Mouse (Mus musculus) cerebellum, postnatal 4 days (tissue): ENCODE data around the gene Cant1.

Source experiments
- DNase-seq, 2 experiments: peaks; one replicate each; pipeline ENCODE4 v3.0.0; 2022; ENCODE audit warnings: low spot score in 2 of 2, mixed read lengths in 1 of 2

Gene Cant1

GRCm38 (mm10) chr11:118430291-118430885, 11.5 kb upstream of the Cant1 start:
- DNase-seq = no peak

GRCm38 (mm10) chr11:118428944-118429709, 10.2 kb upstream of the Cant1 start:
- no peak for DNase-seq

DNA sequence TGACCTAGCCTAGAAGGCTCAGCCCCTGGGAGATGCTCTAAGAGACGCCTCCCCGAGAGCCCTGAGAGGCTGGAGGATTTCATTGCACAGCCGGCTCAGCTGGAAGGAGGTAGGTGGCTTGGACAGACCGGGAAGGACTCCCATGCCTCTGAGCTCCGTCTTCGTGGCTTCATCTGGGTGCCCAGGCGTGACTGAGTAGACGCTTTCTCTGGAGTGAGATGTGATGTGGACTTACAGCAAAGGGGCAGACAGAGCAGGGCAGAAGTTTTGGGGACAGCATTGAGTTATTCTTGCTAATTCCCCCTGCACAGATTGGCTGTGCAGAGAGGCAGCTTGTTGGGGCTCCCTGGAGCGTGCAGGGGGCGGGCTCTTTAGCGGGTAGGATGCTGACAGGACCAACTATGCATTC, 9.6 kb upstream of the Cant1 start:
- no peak for DNase-seq

- no peak for DNase-seq
Measured at GRCm38 (mm10) chr11:118427986-118428385, 9.1 kb upstream of the Cant1 start, which contains the start of gene C1qtnf1. TSS of gene C1qtnf1 (plus strand) at chr11:118428203.

DNA sequence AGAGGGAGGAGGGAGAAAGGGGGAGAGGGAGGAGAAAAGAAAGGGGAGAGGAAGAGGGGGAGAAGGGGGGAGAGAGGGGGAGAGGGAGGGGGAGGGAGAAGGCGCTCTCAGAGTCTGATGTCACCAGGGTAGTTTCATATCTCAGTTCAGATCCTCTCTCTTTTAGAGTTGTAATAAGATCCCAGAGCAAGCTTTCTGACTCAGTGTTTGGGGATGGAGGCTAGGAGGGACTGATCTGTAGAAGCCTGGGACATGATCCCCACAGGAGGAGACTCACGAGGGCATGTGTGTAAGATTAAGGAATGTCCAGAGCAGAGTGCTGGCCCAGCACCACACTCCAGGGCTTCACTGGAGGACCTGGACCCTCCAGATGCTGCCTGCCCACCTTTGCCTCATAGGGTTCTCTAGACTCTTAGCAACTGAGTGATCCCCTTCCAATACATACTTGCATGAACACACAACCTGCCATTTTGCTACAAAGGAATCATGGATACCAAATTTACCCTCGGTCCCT, 8.4 kb upstream of the Cant1 start:
- DNase-seq = no peak

DNA sequence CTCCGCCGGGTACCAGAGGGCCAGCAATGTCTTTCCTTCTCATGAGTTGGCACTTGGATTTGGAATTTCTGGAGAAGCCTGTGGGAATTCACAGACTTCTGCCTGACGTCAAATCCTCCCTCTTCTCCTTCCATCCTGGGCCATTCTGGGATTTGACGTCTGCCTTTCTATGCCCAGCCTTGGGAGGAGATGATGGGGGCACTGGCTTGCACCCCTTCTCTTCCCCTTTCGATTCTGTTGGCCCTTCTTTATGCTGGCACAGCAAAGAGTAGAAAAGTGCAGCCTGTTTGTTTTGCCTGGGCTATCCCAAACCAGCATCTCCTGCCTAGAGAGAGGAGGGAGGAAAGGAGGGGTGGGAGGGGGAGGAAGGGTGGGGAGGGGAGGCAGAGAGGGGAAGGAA, 7.9 kb upstream of the Cant1 start:
- no peak for DNase-seq

GRCm38 (mm10) chr11:118424621-118425335, 5.9 kb upstream of the Cant1 start:
- DNase-seq = no peak

DNA sequence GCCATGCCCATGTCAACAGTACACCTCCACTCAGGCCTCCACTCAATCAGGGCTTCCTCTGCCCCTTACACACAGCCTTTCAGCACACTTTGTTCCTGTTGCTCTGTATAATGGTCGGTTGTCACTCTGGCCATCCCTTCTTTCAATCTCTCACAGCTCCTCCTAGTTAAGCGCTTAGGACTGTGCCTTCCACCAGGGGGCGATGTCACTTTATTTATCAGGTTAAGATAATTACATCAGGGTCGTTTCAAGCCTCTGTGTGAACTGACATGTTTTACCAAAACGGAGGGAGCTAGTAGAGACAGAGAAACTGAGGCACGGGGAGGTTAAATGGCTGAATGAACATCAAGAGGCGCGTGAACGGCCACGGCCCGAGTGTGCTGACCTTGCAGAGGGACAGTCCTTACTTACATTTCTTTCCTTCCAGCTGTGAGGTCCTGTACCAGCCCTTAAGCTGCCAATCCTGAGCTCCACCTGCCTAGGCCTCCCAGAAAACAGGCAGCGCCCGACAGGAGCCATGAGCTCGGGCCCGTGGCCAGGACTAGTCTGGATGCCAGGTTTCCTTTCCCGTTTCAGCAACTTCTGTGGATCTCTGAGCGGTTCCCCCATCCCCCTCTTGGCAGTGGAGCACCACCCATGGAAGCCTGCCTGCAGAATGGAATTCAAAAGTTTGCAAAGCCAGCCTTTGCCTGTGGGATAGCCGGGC, 4.5 kb upstream of the Cant1 start:
- DNase-seq = peak; percentile 67 to 80

DNA sequence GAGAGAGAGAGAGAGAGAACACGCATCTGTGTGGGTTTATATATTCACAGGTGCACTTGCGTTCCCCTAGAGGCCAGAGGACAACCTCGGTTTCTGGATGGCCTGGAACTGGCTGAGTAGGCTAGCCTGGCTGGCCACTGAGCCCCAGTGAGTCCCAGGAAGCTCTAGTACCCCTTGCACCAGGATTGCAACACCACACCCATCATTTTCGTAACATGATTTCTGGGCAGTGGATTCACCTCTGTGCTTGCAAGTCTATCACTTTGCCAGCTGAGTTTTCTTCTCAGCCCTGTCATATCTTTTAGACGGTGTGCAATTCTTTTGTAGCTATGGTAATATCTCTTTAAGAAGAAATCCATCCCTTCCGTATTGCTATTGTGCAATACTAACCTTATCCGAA, 1.4 kb upstream of the Cant1 start:
- no peak for DNase-seq

GRCm38 (mm10) chr11:118418442-118418833, 448 bp downstream of the Cant1 start:
- DNase-seq = no peak

- DNase-seq = no peak
Measured at GRCm38 (mm10) chr11:118417496-118417895, 1.4 kb downstream of the Cant1 start.

- no peak for DNase-seq
Measured at GRCm38 (mm10) chr11:118416046-118416445, 2.8 kb downstream of the Cant1 start.

DNA sequence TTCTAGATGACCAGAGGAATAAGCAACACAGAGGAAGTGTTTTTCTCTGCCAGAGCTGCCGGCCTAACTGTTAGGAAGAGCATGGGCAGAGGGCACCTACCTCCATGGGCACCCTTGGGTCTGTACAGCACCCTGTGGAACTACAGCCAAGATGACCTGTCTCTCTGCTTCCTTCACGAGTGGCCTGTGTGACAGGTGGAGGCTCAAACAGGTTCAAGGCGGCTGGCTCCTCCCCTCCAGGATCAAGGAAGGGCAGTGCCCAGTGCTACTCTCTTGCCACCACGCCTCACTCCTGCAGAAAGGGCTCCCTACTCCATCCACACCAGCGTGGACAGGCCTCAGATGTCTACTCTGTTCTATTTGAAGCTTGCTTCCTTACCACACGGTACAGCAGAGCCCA, 3.3 kb downstream of the Cant1 start:
- DNase-seq = no peak

DNA sequence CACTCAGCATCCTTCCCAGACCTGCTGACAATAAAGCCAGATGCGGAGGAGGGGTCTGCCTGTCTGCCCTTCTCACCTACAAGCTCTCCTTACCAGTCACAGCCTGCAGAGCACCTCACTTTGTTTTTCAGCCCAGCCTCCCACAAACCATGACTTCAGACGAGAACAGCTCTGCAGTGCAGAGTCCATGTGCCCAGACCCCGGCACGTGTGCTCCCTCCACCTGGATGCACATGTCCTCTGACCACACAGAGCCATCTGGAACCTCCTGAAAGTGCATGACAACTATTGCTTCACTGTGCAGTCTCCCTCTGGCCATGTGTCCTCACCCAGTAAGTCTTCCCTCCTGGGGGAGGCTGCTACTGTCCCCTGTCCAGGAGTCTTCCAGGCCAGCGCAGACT, 4.6 kb downstream of the Cant1 start:
- no peak for DNase-seq

DNA sequence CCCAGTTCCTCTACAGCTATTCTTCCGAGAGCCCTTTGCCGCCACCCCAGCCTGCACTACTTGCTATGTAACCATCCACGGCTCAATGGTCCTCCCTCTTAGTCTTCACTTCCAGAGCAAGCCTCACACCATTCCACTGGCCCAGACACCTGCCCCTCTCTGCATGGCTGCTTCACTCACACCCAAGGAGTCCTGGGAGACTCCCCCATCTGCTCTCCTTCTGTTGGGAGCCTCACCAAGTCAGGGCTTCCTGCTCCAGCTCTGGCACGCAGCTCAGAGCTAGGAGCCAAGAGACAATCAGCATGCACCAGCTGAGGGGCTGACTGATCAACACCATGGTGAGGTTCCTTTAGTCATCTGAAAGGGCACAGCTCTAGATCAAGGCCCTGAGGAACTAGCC, 5.8 kb downstream of the Cant1 start:
- DNase-seq = peak in 1 of 2 experiments; percentile 38

DNA sequence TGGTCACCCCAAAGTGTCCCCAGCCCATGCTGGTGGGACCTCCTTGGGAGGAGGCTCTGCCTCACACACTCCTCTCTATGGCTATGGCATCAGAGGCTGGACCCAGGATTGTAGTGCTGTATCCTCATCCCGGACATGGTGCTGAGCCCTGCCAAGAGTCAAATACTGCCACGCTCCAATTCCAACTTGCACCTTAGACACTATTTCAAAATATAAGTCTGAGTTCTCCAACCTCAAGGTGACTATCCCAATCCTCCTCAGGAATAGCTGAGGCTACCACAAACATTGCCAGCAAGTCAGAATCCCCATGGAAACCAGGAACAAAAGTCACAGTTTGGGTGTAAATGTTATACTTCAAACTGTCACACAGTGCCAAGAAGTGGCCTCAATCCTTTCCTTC, 6.3 kb downstream of the Cant1 start:
- DNase-seq = no peak

GRCm38 (mm10) chr11:118411271-118411670, 7.6 kb downstream of the Cant1 start:
- no peak for DNase-seq

- DNase-seq = no peak
Measured at GRCm38 (mm10) chr11:118410479-118410878, 8.4 kb downstream of the Cant1 start.

- DNase-seq = no peak
Measured at GRCm38 (mm10) chr11:118410073-118410444, 8.8 kb downstream of the Cant1 start.

DNA sequence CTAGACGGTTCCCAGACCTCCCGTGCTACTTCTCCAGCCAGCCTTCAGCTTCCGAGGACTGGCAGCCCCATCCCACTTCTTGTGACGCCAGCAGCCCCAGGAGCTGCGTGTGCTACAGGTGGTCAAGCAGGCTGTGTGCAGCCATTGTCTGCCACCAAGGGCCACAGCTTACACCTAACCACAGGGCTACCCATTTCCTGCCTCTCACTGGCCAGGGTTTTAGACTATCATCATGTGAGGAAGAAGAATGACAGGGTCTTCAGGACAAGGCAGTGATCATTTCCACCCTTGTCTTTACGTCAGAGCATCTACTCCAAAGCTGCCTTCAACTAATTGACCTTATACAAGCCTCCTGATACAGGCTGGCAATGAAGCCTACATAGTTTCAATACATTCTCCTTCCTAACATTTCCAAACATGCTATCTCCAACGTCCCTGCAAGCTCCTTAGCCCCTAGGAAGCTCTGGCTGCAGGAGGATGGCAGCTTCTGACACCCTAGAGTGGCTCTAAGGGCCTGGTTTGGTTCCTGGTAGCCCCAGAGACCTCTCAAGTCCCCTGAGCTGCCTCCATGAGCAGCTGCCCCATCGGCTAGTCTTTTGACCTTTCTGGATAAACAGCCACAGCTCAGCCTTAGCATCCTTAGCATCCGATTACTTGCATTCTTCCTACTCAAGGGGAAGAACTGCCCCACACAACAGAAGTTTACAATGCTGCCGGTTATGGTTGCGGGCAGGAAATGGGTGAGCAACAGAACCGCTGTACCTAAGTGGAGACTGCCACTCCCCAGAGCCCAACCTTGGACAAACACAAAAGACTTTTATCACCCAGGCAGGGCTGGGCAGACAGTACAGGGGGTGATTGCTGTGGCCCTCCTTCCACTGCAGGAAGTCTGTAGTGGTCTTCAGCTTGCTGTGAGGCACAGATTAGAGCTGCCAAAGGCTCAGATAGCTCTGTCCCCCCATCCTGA, 9.5 kb downstream of the Cant1 start:
- DNase-seq = no peak
